Mouse (Mus musculus): ENCODE data around the gene Mfap4.
A peak's percentile ranks its signal among the peaks of the same experiment; 100 is the strongest.

The Mfap4 gene

GRCm38 (mm10) chr11:61484613-61485540 lies at the start of gene Mfap4:
Gene Mfap4, plus strand, starts transcription at chr11:61485431.
- no peak for DNase-seq (ENCODE audit: low spot score in 2 of 2)

- DNase-seq (ENCODE audit: low spot score in 2 of 2) = no peak
These were observed 48.9 kb upstream of the Mfap4 start for GRCm38 (mm10) chr11:61436298-61436697.

DNA sequence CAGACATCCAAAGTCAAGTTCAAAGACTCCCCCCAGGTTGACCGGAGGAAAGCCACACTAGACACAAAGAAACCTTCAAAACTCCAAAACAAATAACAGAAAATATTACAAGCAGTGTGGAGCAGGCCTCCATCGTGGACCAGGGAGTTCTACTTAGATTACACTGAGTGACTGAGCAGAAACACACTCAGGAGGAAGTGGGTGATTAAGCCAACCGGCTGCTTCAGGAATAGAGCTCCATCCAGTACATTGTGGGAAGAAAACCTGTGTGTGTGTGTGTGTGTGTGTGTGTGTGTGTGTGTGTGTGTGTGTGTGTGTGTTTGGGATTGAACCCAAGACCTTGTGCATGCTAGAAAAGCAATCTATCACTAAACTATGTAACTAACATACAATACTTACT lies 46.1 kb upstream of the Mfap4 start:
- no peak for DNase-seq (ENCODE audit: low spot score in 2 of 2)

DNA sequence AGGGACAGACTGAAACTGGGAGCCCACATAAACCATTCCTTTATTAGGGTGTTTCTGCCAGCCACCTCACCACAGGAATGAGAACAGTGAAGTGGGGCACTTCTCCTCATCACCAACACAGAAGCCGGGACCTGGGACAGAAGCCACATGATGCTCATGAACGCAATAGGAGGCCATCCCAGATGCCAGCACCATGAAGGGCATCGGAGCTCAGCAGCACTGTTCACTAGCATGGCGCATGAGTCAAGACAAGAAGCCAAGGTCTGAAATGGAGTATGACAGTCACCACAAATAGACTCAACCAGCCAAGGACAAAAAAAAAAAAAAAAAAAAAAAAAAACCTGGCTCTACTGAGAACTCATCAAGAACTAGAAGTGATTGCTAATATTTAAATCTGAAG lies 44.8 kb upstream of the Mfap4 start:
- no peak for DNase-seq (ENCODE audit: low spot score in 2 of 2)

GRCm38 (mm10) chr11:61441670-61442069 lies 43.6 kb upstream of the Mfap4 start:
- no peak for DNase-seq (ENCODE audit: low spot score in 2 of 2)

DNA sequence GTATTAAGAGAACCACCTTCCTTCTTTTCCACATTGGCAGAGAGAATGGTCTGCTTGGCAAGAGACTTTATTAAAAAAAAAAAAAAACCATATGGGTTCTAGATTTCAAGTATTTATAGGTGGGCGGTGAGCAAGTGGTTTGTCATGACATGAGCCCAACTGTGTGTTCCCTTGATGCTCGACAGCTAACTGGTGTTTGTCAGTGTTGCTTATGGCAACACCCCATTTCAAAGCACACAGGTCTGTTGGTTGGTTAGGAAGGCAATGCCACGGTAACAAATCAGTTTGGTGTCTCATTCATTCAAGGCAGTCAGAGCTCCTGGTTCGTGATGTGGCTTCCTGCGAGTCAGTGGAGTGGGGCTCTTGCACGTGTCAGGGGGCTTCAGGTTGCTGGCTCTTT lies 41.4 kb upstream of the Mfap4 start:
- DNase-seq (ENCODE audit: low spot score in 2 of 2) = no peak

- DNase-seq (ENCODE audit: low spot score in 2 of 2) = no peak
These were observed 37.9 kb upstream of the Mfap4 start for GRCm38 (mm10) chr11:61447296-61447695.

- no peak for DNase-seq (ENCODE audit: low spot score in 2 of 2)
These were observed 37.2 kb upstream of the Mfap4 start for GRCm38 (mm10) chr11:61448041-61448440.

DNA sequence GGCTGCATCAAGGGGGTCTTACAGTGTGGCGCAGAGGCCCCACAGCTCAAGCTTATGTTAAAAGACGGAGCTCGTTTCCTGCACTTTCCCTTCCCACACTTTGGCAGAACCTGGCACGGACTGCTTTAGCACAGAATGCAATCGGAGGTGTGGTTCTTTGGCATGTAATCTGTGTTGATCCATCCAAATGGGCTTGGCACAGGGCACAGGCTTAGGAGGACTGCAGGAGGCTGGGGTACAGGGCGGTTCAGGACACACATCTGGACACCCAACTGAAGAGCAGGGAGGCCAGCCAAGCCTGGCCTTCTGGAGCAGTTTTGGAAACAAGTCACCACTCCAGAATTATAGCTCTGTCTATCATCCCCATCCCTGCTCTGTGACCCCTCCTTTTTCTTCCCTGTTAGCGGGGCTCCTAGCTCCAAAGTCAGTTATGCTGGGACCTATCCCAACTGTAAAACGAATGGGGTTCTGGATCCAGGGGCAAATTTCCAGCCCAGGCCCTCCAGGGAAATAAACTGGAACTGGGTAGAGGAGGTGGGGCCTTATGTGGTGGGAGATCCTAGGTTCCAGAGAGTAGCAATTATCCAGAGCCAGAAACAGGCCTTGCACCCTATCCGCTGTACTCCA lies 36.5 kb upstream of the Mfap4 start:
- DNase-seq (ENCODE audit: low spot score in 2 of 2) = no peak

DNA sequence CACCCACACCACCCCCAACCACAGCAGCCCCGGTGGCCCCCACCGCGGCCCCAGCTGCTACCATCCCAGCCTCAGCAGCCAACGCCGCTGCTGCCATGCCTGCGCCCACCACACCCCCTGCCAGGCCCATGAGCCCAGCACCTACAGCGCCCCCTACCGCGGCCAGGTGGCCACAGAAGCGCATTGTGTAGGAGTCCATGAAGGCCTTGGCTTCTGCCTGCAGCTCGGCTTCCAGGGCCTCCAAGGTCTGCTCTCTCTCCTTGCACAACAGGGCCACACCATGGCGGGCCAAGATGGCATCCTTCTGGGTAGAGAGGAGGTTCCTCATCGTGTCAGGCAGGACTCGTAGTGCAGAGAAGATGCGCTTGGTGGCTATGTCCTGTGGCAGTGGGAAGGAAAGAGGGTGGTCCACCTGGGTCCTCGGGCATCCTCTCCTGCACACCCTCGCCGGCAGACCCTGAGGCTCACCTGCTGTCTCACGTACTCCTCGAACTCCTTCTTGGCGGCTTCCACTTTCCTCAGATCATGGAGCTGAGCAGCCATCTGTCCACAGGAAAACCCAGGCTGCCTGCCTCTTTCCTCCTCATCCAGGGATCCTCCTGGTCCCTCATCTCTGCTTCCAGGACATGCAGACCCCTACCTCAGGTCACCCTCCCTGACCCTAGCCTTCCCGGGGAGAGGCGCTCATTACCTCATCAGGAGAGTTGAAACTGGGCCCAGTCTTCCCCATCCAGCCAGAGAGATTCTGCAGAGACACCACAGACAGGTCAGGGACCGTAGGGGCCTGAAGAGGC lies 35.5 kb upstream of the Mfap4 start:
- DNase-seq (ENCODE audit: low spot score in 2 of 2) = peak in 1 of 2 experiments; percentile 33

GRCm38 (mm10) chr11:61464071-61464470 lies 21.2 kb upstream of the Mfap4 start:
- DNase-seq (ENCODE audit: low spot score in 2 of 2) = no peak

DNA sequence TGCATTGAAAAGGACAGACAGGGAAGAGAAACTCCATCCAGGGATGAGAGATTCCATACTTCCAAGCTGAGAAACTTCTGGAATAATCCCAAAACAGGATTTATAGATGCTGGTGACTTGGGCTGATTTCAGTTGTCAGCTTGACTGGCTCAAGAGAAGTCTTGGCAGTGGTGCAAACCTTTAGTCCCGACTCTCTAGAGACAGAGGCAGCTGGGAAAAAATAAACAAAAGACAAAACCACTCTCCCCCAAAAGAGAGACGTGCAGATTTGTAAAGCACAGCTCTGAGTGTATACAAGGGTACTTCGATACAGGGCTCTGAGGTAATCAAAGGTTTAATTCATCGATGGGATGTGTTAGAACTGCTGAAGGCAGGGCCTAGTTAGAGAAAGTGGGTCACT lies 19.8 kb upstream of the Mfap4 start:
- no peak for DNase-seq (ENCODE audit: low spot score in 2 of 2)

DNA sequence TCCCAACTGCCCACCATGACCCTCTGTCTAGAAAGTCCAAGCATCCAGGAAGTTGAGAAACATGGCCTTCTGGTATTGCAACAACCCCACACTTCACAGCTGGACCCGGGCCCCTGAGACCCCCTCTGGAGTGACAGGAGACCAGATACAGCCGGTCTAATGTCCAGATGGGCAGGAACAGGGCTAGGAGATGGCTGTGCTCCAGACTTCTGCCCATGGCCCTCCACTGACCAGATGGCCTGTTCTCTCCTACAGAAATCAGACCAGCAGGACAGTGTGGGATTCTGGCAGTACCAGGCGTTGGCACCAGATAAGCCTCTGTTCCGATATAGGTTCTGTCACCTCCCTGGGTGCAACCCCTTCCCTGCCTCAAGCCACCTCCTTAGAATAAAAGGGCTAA lies 16.7 kb upstream of the Mfap4 start:
- no peak for DNase-seq (ENCODE audit: low spot score in 2 of 2)

DNA sequence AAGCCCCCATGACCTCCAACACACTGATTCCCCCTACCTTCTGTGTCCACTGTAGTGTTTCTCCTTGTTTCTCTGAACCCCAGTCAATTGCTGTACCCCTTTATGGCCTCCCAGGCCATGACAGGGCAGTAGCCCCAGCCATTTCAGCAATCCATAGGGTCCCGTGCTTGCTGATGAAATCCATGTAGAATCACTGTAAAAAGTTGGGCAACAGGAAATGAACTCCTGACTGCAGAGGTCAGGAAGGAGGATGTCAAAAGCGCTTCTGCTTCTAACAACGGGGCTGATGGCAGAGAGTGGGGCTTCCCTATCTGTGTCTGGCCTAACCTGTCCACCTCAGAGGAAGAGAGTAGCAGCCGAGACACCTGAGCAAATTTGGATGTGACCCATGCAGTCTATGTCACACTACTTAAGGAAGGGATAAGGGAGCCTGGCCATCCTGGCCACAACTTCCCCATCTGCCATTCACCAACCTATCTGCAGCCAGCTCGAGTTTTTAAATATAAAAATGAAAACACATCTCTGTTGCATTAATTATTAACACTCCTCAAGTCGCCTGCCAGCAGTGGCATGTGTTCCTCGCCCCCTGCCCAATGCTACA lies 15.8 kb upstream of the Mfap4 start:
- no peak for DNase-seq (ENCODE audit: low spot score in 2 of 2)

DNA sequence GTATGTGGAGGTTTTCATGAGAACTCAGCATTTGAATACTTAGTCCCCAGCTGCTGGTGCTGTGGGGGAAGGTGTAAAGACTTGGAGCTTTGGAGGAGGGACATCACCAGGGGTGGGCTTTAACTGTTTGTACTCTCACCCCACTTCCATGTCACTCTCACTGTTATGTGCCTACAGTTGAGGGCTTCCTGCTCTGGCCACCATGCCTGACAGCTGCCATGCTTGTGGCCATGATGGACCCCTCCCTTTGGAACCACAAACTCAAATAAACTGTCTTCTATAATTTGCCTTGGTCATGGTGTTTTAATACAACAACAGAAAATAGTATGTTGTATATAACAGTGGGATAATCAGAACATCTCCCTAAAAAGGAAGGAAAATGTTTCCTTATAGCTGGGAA lies 14.4 kb upstream of the Mfap4 start:
- DNase-seq (ENCODE audit: low spot score in 2 of 2) = no peak

- DNase-seq (ENCODE audit: low spot score in 2 of 2) = no peak
These were observed 11.6 kb upstream of the Mfap4 start for GRCm38 (mm10) chr11:61473630-61474029.

GRCm38 (mm10) chr11:61476786-61477382 lies 8.3 kb upstream of the Mfap4 start:
- DNase-seq (ENCODE audit: low spot score in 2 of 2) = no peak

DNA sequence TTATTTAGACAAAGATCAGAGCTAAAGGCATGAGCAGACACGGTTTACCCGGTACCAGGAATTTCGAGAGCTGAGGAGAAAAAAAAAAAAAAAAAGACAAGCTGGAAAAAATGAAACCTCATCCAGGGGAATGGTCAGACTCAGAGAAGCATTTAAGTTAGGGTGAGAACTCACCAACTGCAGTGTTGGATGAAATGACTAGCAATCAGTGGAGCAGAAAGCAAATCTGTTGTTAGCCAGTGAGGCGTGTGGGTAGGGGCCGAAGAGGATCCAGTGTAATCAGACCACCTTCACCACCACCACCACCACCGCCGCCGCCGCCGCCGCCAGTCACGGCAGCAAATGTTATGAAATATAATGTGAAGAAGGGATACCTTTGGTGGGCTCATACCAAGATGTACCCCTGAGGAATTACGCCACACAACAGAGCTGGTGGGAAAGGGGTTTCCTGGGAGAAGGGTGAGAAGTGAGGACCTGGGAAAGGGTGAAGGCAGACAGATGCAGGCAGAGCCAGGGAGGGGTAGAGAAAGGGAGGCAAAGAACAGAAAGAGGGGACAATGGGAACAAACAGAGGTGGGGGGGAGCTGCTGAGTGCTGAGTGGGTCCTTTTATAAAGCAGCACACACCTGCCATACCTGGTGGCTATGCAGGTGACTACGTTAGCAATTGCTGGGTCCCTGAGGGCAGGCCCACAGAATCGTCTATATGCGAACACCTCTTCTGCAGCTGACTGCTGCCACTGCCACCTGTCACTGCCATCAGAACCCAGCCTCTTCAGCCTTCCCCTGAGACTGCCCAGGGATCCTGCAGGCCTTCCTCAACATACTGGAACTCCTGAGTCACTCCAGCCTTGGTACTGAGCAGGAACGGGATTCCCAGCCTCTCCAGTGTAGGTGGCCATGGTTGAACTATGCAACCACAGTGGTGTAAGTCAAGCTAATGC lies 7.4 kb upstream of the Mfap4 start:
- no peak for DNase-seq (ENCODE audit: low spot score in 2 of 2)

GRCm38 (mm10) chr11:61478788-61479187 lies 6.4 kb upstream of the Mfap4 start:
- no peak for DNase-seq (ENCODE audit: low spot score in 2 of 2)

Data from thymus, postnatal 10 days (tissue).